Mouse (Mus musculus) limb, embryonic 13.5 days (tissue): Measurements from ENCODE around the gene Mllt10. TPM values are rescaled to one million over a fixed set of nuclear protein-coding genes. Genes with fewer than 3 reads are reported as not detected.
"Not testable (repeated sequence)": the region's sequence is repeated elsewhere in the genome, so short reads cannot be mapped to it uniquely, and the experiment has no call there.

Experiments used
- ATAC-seq: fragments of 200-750 bp; cut with Nextera tagmentation; 2 replicates; pipeline ENCODE4 v1.8.0; 2017; ENCODE audit warnings: low read depth, moderate number of reproducible peaks, moderate TSS enrichment; ENCODE audit not compliant: low FRiP score
- H3K27ac ChIP-seq: fragments of 300-500 bp; sonication (generic); 2 replicates; pipeline ENCODE4 v1.5.1; 2015; ENCODE audit warnings: inconsistent platforms, mild to moderate bottlenecking, moderate library complexity
- H3K27me3 ChIP-seq: fragments of 300-500 bp; sonication (generic); 2 replicates; pipeline ENCODE4 v1.6.1; 2015; ENCODE audit warnings: mild to moderate bottlenecking, inconsistent platforms
- H3K36me3 ChIP-seq: fragments of 300-500 bp; sonication (generic); 2 replicates; pipeline ENCODE4 v1.6.1; 2015; ENCODE audit warnings: inconsistent platforms, mild to moderate bottlenecking, moderate library complexity
- H3K4me1 ChIP-seq: fragments of 300-500 bp; sonication (generic); 2 replicates; pipeline ENCODE4 v1.6.1; 2015; ENCODE audit warnings: inconsistent platforms
- H3K4me2 ChIP-seq: fragments of 300-500 bp; sonication (generic); replicated peaks from 2 replicates; pipeline ENCODE4 v1.6.1; 2015; ENCODE audit warnings: inconsistent platforms, mild to moderate bottlenecking, moderate library complexity
- H3K4me3 ChIP-seq: fragments of 300-500 bp; sonication (generic); 2 replicates; pipeline ENCODE4 v1.5.1; 2015; ENCODE audit warnings: moderate library complexity, mild to moderate bottlenecking, inconsistent platforms
- H3K9ac ChIP-seq: fragments of 300-500 bp; sonication (generic); 2 replicates; pipeline ENCODE4 v1.6.1; 2015; ENCODE audit warnings: mild to moderate bottlenecking, inconsistent platforms
- H3K9me3 ChIP-seq: fragments of 300-500 bp; sonication (generic); 2 replicates; pipeline ENCODE4 v1.6.1; 2016; ENCODE audit warnings: inconsistent platforms
- whole genome bisulfite sequencing: fragments of 180-500 bp; shearing (Covaris S2); methylation state at CpG from one replicate; pipeline ENCODE4 v1.1.7; 2015; 5-methylcytosine and 5-hydroxymethylcytosine counted together
- polyA plus RNA-seq: library from polyadenylated mRNA; unstranded; fragments of >200 nt; fragmentation: Nextera tagmentation; extraction: Ambion mirVana; gene quantifications from 2 replicates; pipeline ENCODE4 v1.2.1, GENCODE M21; 2015

Gene Mllt10
- polyA plus RNA-seq, 1 experiment from 2014 or later, result 68.1 TPM

DNA sequence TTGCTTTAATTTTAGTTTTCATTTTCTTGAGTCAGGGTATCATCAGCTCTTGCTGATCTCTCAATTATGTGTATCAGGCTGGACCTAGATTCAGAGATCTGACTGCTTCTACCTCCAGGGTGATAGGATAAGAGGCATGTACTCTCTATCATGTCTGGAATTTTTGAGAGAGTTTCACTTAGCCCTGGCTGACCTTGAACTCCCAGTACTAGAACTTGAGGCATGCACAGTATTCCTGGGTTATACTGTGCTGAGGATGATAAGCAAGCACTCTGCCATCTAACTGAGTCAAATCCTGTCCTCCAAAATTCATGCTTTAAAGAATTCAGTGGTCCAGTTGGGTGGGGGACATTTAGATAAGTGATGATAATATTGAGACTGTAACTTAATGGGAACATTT is 11.4 kb downstream of the Mllt10 start:
- H3K4me2 ChIP-seq, result peak overlapping the region; percentile 90
- no peaks in the 10 kb centered on the region for H3K9me3 ChIP-seq
- ATAC-seq, result no peak
- H3K9ac ChIP-seq, result no peak overlapping the region
- H3K4me3 ChIP-seq, result no peak overlapping the region
- H3K4me1 ChIP-seq, result peaks cover 12% of the 10 kb centered on the region
- no peaks in the 10 kb centered on the region for H3K27me3 ChIP-seq
- H3K36me3 ChIP-seq, result peaks cover 10% of the 10 kb centered on the region
- H3K27ac ChIP-seq, result no peak overlapping the region

DNA sequence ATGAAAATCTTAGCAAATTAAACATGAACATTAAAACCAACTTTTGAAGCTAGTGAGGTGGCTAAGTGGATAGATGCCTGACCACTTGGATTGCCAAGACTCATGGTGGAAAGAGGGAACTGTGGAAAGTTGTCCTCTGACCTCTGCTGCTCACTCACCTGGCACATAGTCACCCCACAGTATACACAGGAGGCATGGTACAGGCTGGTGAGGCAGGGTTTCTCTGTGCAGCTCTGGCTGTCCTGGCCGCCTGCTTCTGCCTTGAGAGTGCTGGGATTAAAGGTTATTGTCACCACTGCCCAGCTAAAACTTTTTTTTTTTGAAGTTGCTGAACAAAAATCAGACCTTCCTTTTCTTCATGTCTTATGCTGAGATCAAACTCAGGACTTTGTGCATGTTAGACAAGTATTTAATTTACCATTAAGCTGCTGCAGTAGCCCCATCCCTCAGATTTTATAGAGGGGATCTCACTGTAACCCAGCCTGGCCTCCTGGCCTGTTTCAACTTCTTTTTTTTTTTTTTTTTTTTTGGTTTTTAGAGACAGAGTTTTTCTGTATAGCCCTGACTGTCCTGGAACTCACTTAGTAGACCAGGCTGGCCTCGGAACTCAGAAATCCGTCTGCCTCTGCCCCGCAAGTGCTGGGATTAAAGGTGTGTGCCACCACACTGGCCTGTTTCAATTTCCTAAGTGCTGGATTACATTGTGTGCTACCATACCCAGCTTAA is 13.2 kb downstream of the Mllt10 start:
- H3K4me2 ChIP-seq, result no peak overlapping the region
- H3K4me3 ChIP-seq, result no peak overlapping the region
- no peaks in the 10 kb centered on the region for H3K9me3 ChIP-seq
- ATAC-seq, result no peak
- H3K9ac ChIP-seq, result no peak overlapping the region
- H3K27me3 ChIP-seq, result no peaks in the 10 kb centered on the region
- 90% methylated on average over 4 of the region's 4 CpGs for WGBS
- H3K4me1 ChIP-seq, result peaks cover 12% of the 10 kb centered on the region
- H3K27ac ChIP-seq, result no peak overlapping the region
- H3K36me3 ChIP-seq, result peaks cover 26% of the 10 kb centered on the region

DNA sequence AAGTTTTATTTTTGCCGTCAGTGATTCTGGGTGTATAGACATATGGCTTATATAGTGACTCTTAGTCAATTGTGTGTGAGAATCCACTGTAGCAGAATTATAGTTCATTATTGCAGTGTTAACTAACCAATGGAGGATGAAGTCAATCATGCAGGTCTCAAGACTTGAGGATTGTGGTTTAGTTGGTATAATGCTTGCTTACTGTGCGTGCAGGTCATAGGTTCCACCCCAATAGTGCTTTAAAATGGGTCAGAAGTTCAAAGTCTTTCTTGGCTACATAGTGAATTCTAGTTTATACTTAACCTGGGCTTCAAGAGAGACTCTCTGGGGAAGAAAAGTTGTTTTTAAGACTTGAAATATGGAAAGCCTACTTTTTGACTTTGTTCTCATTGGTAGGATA is 16.9 kb downstream of the Mllt10 start:
- H3K27me3 ChIP-seq, result no peaks in the 10 kb centered on the region
- no peak for ATAC-seq
- H3K27ac ChIP-seq, result no peak overlapping the region
- H3K9ac ChIP-seq, result no peak overlapping the region
- no peak overlapping the region for H3K4me2 ChIP-seq
- WGBS, result 95% methylated on average over 2 of the region's 2 CpGs
- no peak overlapping the region for H3K4me3 ChIP-seq
- H3K4me1 ChIP-seq, result no peaks in the 10 kb centered on the region
- no peaks in the 10 kb centered on the region for H3K9me3 ChIP-seq
- H3K36me3 ChIP-seq, result peaks cover 55% of the 10 kb centered on the region

GRCm38 (mm10) chr2:18080182-18080860 is 25.3 kb downstream of the Mllt10 start:
- ATAC-seq, result no peak
- H3K4me2 ChIP-seq, result no peak overlapping the region
- H3K9me3 ChIP-seq, result no peaks in the 10 kb centered on the region
- H3K27ac ChIP-seq, result no peak overlapping the region
- no peak overlapping the region for H3K4me3 ChIP-seq
- 89% methylated on average over 2 of the region's 2 CpGs for WGBS
- H3K36me3 ChIP-seq, result peaks cover 81% of the 10 kb centered on the region
- H3K4me1 ChIP-seq, result no peaks in the 10 kb centered on the region
- H3K27me3 ChIP-seq, result no peaks in the 10 kb centered on the region
- no peak overlapping the region for H3K9ac ChIP-seq

DNA sequence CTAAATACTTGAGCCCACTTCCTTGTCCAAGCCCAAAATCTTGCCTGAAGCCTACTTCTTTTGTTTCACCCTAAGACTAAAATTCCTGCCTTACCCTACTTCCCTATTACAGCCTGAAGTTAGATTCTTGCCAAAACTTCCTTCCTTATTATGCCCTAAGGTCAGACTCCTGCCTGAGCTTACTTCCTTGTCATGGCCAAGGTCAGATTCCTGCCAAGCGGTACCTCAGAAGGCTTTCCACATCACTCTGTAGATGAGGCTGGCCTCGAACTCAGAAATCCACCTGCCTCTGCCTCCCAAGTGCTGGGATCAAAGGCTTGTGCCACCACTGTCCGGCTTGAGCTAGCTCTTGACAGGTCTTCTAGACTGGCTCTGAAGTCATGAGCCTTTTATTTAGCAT is 32.7 kb downstream of the Mllt10 start:
- H3K27ac ChIP-seq, H3K9me3 ChIP-seq, H3K9ac ChIP-seq, H3K4me2 ChIP-seq, H3K4me1 ChIP-seq, ATAC-seq, H3K27me3 ChIP-seq, H3K4me3 ChIP-seq: not testable (repeated sequence)
- peaks cover 84% of the 10 kb centered on the region for H3K36me3 ChIP-seq
- WGBS, result 87% methylated on average over 3 of the region's 3 CpGs

GRCm38 (mm10) chr2:18093858-18094257 is 38.8 kb downstream of the Mllt10 start:
- H3K9me3 ChIP-seq, result no peaks in the 10 kb centered on the region
- 70% methylated on average over 1 of the region's 1 CpGs for WGBS
- no peak overlapping the region for H3K9ac ChIP-seq
- no peak overlapping the region for H3K27ac ChIP-seq
- no peak overlapping the region for H3K4me3 ChIP-seq
- ATAC-seq, result no peak
- H3K36me3 ChIP-seq, result peaks cover 57% of the 10 kb centered on the region
- no peaks in the 10 kb centered on the region for H3K27me3 ChIP-seq
- H3K4me2 ChIP-seq, result no peak overlapping the region
- H3K4me1 ChIP-seq, result no peaks in the 10 kb centered on the region

GRCm38 (mm10) chr2:18094319-18094718 is 39.3 kb downstream of the Mllt10 start:
- Histone ChIP-seq H3K36me3 (peaks cover 57% of the 10 kb centered on the region), H3K4me1 (no peaks in the 10 kb centered on the region), H3K27me3 (no peaks in the 10 kb centered on the region), H3K4me3 (no peak overlapping the region), H3K4me2 (no peak overlapping the region), H3K9ac (no peak overlapping the region), H3K9me3 (no peaks in the 10 kb centered on the region), H3K27ac (no peak overlapping the region)
- no peak for ATAC-seq

GRCm38 (mm10) chr2:18095804-18096203 is 40.8 kb downstream of the Mllt10 start:
- H3K4me2 ChIP-seq, result no peak overlapping the region
- H3K9ac ChIP-seq, result no peak overlapping the region
- H3K27ac ChIP-seq, result no peak overlapping the region
- no peak for ATAC-seq
- H3K4me1 ChIP-seq, result no peaks in the 10 kb centered on the region
- 27% methylated on average over 2 of the region's 2 CpGs for WGBS
- no peak overlapping the region for H3K4me3 ChIP-seq
- 0 out of 2 replicates have a peak, but pooled peaks cover 3% of the 10 kb centered on the region for H3K9me3 ChIP-seq
- no peaks in the 10 kb centered on the region for H3K27me3 ChIP-seq
- peaks cover 56% of the 10 kb centered on the region for H3K36me3 ChIP-seq

GRCm38 (mm10) chr2:18100914-18101313 is 45.9 kb downstream of the Mllt10 start:
- Histone ChIP-seq H3K4me3 (no peak overlapping the region), H3K27me3 (no peaks in the 10 kb centered on the region), H3K9me3 (0 out of 2 replicates have a peak, but pooled peaks cover 3% of the 10 kb centered on the region), H3K9ac (no peak overlapping the region), H3K4me2 (no peak overlapping the region), H3K27ac (no peak overlapping the region), H3K36me3 (peaks cover 49% of the 10 kb centered on the region), H3K4me1 (no peaks in the 10 kb centered on the region)
- 96% methylated on average over 2 of the region's 2 CpGs for WGBS
- no peak for ATAC-seq

- Histone ChIP-seq H3K4me1 (peaks cover 5% of the 10 kb centered on the region; the same call in 1 of the 2 replicates), H3K27ac (no peak overlapping the region), H3K4me3 (no peak overlapping the region), H3K9me3 (no peaks in the 10 kb centered on the region), H3K27me3 (no peaks in the 10 kb centered on the region), H3K36me3 (peaks cover 25% of the 10 kb centered on the region), H3K4me2 (no peak overlapping the region), H3K9ac (no peak overlapping the region)
- no peak for ATAC-seq
Measured at GRCm38 (mm10) chr2:18107561-18107960, 52.5 kb downstream of the Mllt10 start.

GRCm38 (mm10) chr2:18108214-18108613 is 53.2 kb downstream of the Mllt10 start:
- Histone ChIP-seq H3K36me3 (peaks cover 25% of the 10 kb centered on the region), H3K27ac (no peak overlapping the region), H3K4me3 (no peak overlapping the region), H3K27me3 (no peaks in the 10 kb centered on the region), H3K4me1 (peaks cover 5% of the 10 kb centered on the region; the same call in 1 of the 2 replicates), H3K9me3 (no peaks in the 10 kb centered on the region), H3K4me2 (no peak overlapping the region), H3K9ac (no peak overlapping the region)
- ATAC-seq, result no peak
- WGBS, result 95% methylated on average over 3 of the region's 3 CpGs

GRCm38 (mm10) chr2:18111411-18111810 is 56.4 kb downstream of the Mllt10 start:
- no peak overlapping the region for H3K9ac ChIP-seq
- peaks cover 6% of the 10 kb centered on the region; the same call in 1 of the 2 replicates for H3K9me3 ChIP-seq
- peaks cover 28% of the 10 kb centered on the region for H3K36me3 ChIP-seq
- no peak overlapping the region for H3K4me3 ChIP-seq
- H3K4me1 ChIP-seq, result peaks cover 5% of the 10 kb centered on the region; the same call in 1 of the 2 replicates
- H3K4me2 ChIP-seq, result no peak overlapping the region
- ATAC-seq, result no peak
- H3K27me3 ChIP-seq, result no peaks in the 10 kb centered on the region
- no peak overlapping the region for H3K27ac ChIP-seq
